Mouse (Mus musculus): ENCODE measurements at regions not wholly inside any gene's neighbourhood (a gene's known extent, or its start where the extent isn't known, plus 50 kb on each side); places are given as distances from the start of the nearest gene placed in this dataset.

DNA sequence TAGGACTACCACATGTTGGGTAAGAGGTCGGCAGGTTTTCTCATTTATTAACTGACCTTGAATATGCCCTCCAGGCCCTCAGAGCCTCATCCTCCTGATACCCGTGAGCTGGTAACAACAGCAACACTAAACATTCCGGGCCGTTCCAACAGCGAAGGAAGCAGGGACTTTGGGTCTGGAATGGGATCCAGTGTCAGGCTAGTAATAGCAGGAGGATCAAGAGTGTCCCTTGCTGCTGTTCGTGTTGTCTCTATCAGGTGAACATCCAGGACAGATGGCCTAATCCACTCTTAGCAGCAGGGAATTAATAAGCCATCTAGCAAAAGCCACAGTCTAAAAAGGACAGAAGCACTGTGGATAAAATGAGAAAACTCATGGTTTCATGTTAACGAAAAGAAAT lies 106.7 kb downstream of the Cpeb2 start:
- in situ Hi-C loops (cut with MboI, MseI): no loop called here

GRCm38 (mm10) chr5:43341475-43341874 lies 108.5 kb downstream of the Cpeb2 start:
- in situ Hi-C loops (cut with MboI, MseI): no loop called here

DNA sequence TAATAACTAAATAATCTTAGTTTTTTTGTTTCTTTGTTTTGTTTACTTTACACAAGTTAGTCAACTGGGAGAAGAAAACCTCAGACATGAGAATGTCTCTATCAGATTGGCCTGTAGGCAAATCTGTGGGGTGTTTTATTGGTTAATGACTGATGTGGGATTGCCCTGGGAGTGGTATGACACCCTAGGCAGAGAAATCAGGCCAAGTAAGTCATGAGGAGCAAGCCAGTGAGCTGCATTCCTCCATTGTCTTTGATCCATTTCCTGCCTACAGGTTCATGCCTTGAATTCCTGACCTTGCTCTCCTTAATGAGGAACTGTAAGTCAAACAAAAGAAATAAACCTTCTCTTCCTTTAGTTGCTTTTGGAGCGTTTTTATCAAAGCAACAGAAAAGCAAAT lies 111.5 kb downstream of the Cpeb2 start:
- in situ Hi-C loops (cut with MboI, MseI): no loop called here

- in situ Hi-C loops (cut with MboI, MseI): loop anchor here in 1 of 2 experiments (10.0 kb wide), 1 partner anchor 1506 kb away; the partner anchor contains the start of gene Bod1l
These were observed 118.0 kb downstream of the Cpeb2 start for GRCm38 (mm10) chr5:43350987-43351386.

GRCm38 (mm10) chr5:43353021-43353990 lies 120.3 kb downstream of the Cpeb2 start:
- in situ Hi-C loops (cut with MboI, MseI): loop anchor here in 1 of 2 experiments (10.0 kb wide), 1 partner anchor 1509 kb away; the partner anchor contains the start of gene Bod1l

DNA sequence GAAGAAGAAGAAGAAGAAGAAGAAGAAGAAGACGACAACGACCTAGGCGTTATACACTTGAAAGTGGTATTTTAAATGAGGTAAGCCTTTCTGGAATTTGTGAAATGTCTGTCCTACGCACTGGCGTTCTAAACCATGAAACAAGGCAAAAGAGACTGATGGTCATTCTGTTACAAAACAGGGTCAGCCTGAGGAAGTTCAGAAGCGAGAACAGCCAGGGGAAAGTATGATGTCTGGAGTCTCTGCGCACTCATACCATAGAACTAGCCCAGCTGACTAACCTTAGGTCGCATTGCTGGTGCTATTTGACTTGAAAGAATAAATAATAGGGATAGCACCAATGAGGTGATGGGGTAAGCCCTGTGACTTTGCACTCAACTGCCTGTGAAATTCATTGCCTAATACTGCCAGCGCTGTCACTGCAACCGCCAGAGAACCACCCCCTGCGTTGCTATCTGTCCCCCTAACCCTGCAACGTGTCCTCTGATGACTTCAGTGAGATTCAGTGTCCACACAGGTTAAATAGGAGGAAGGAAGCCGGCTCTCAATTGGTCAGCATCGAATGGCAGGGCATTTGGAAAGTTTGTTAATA lies 121.5 kb downstream of the Cpeb2 start:
- in situ Hi-C loops (cut with MboI, MseI): loop anchor here in 1 of 2 experiments (10.0 kb wide), 1 partner anchor 1510 kb away; the partner anchor contains the start of gene Bod1l

GRCm38 (mm10) chr5:43355026-43355580 lies 122.1 kb downstream of the Cpeb2 start:
- in situ Hi-C loops (cut with MboI, MseI): loop anchor here in 1 of 2 experiments (5.0 to 10.0 kb wide), 2 partner anchors 113 to 1510 kb away; partner anchors contain the start of gene Bod1l

DNA sequence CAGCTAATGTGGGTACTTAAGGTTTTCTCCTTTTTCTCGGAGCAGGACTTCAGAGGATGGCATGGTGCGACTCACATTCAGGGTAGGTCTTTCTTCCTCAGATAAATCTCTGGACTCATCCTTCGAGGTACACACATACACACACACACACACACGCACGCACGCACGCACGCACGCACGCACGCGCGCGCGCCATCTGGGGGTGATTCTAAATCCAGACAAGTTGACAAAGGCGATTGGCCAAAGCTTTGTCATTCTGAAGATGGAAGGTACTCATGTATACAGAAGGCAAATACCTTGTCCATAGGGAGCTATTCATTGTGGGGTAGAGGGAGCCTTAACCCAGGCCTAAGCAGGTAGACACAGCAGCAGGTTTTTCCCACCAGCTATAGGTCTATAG lies 122.9 kb downstream of the Cpeb2 start:
- in situ Hi-C loops (cut with MboI, MseI): loop anchor here in 1 of 2 experiments (5.0 to 10.0 kb wide), 2 partner anchors 114 to 1511 kb away; partner anchors contain the start of gene Bod1l

DNA sequence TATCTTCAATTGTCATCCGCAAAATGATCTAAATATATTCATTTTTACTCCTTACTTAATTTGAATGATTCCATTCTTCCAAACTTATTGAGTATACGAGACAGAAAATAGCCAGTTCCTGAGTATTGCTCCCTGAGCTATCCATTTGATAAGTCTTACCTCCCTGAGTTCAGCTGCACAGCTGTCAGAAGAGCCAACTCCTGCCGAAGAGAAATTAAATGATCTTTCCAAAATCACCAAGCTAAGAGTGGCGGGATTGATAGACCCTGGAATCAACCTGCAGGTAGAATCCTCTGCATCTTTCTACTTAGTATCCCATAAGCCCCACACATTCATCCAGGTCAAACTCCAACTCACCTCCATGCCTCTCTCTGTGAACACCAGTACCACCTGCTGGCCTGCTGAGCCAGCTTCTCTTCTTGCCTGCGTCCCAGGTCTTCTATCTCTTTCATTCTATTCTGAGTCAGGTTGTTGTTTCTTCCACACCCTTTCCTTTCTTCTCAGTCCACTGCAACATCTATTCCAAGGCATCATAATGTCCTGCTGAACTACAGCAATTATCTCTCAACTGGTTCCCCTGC lies 124.2 kb downstream of the Cpeb2 start:
- in situ Hi-C loops (cut with MboI, MseI): loop anchor here in 1 of 2 experiments (5.0 to 10.0 kb wide), 2 partner anchors 115 to 1512 kb away; partner anchors contain the start of gene Bod1l

- in situ Hi-C loops (cut with MboI, MseI): loop anchor here in 1 of 2 experiments (5.0 to 10.0 kb wide), 2 partner anchors 116 to 1513 kb away; partner anchors contain the start of gene Bod1l
These were observed 124.9 kb downstream of the Cpeb2 start for GRCm38 (mm10) chr5:43357901-43358300.

DNA sequence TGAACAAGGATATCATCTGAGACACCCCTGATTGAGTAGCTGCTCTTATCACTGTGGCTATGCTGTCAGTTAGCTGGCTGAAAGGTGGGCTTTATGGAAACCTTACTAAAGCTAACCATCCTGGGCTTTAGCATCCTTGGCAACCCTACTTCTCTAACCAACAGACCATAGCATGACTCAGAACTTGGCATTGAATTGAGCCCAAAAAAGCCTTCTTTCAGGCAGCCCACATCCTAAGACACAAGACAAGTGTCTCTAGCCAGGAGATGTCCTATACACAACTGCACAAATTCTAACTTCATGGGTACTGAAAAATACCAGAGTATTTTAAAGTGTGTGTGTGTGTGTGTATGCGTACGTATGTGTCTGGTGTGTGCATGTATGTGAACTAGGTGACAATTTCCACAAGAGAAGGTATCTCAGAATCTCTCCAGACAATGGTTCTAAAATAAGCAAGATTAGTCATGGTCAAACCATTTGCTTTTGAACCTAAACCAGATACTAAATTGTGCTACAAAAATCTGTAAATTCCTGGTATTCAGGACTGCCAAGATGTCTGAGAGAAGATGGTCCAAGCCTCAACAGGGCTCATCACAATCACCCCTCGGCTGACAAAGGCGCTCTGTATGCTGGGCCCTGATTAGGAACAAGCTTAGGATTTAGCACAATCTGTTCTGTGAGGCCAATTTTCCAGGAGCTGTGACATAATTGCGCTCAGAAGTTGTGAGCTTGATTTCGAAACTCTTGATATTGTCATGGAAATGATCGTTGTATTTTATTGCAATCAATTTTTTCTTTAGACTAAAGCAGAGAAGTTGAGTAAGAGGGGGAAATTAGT lies 126.2 kb downstream of the Cpeb2 start:
- in situ Hi-C loops (cut with MboI, MseI): loop anchor here in 1 of 2 experiments (5.0 to 10.0 kb wide), 2 partner anchors 117 to 1514 kb away; partner anchors contain the start of gene Bod1l

DNA sequence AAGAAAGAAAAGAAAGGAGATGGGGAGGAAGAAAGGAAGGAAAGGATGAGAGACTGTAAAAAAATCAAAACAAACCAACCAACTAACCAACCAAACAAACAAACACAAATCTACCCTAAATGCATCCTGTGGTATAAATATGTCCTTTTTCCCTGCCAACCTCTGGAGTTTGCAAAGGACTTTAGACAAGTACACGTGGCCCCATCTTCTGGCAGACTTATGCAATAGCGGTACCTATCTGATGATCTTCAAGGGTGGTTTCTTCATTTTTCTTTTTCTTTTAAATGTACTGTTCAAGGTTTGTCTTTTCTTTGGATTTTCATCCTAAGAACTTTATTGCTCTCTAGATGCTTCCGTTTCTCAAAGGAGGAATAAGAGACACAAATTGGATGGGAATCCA lies 127.3 kb downstream of the Cpeb2 start:
- in situ Hi-C loops (cut with MboI, MseI): loop anchor here in 1 of 2 experiments (5.0 kb wide), 1 partner anchor 1468 kb away; no protein-coding TSS in a partner anchor

DNA sequence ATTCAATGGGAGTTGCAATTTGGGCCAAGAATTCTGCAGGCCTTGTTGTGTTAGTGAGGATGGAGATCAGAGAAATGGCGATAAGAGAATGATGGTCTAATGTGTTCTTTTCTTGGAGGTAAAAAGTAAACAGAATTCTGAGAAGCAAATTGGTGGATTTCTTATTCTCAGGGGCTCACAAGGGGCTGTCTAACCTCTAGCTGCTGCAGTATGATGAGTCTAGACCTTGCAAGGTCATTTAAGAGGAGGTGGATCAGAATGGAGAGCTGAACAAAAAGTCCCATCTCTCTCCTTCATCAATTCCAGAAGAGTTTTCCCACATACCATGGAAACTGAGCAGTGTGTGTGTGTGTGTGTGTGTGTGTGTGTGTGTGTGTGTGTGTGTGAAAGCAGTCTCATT lies 128.1 kb downstream of the Cpeb2 start:
- in situ Hi-C loops (cut with MboI, MseI): loop anchor here in 1 of 2 experiments (5.0 kb wide), 1 partner anchor 1469 kb away; no protein-coding TSS in a partner anchor

DNA sequence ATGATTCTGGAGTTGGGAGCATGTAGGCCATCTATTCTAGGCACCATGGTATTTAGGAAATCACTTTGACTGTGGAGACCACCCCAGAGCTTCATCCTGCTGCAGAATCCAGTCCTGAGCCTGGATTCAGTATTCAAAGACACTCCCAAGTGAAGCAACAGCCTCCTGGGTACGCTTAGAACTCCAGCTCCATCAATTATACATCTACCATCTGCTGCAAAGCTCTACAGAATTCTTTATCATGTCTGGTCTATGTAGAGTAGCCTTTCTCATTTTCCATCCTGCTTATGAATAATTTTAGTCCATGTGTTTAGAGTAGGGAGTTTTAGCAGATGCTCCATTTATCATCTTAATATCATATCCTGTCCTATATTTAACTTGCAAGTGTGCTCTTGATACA lies 139.4 kb downstream of the Cpeb2 start:
- in situ Hi-C loops (cut with MboI, MseI): no loop called here

DNA sequence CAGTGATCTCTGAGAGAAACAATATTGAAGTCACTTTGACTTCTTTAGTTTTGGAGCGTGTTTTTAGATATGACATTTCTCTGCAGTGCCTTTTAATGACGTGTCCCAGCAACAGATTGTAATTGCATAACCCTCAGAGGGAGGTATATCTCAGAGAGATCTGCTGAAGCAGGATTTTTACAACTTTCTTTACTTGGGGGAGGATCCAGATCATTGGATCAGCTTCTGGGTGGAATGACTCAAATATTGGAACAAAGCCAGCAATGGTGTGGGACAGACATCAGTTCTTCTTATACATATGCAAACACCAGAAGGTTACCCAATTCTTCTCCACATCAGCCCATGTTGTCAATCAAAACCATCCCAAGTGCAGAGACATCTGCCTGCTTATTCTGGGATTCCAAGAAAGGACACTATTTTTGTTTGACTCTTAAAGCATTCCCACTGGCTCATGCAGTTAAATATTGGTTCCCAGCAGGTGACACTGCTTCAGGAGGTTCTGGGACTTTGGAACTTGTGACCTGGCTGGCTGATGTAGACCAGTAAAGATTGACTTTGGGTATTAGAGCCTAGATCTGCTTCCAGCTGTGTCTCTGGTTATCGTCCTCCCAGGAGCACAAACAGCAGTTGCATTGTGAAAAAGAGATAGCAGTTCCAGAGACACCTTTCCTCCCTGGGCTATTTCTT lies 130.5 kb upstream of the C1qtnf7 start:
- in situ Hi-C loops (cut with MboI, MseI): no loop called here

- in situ Hi-C loops (cut with MboI, MseI): no loop called here
These were observed 124.3 kb upstream of the C1qtnf7 start for GRCm38 (mm10) chr5:43390997-43391396.

DNA sequence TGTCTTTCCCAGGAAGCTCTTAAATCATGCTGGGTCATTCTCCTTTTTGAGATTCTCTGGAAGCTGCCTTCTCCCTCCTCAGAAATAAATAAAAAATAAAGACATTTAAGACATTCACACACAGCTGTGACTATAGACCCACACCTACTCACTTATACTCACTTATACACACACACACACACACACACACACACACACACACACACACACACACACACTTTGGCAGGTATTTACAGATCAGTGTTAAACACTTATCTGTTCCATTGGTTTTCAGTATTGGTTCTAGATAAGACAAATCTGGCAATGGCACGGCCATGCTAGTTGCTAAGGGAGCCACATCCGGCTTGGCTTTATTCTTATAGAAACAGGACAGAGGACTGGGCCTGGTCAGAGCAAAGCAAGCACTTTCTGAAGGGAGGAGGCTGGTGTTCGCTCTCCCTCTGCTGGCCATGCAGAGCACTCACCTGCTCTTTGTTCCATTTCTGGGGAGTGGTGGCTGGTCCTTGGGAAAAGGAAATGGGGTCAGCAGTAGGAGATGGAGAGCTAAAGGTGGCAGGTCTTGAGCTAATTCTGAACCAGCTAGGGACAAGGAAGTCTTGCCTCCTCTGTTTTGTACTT lies 123.8 kb upstream of the C1qtnf7 start:
- in situ Hi-C loops (cut with MboI, MseI): no loop called here

- in situ Hi-C loops (cut with MboI, MseI): no loop called here
These were observed 122.3 kb upstream of the C1qtnf7 start for GRCm38 (mm10) chr5:43392908-43393545.

DNA sequence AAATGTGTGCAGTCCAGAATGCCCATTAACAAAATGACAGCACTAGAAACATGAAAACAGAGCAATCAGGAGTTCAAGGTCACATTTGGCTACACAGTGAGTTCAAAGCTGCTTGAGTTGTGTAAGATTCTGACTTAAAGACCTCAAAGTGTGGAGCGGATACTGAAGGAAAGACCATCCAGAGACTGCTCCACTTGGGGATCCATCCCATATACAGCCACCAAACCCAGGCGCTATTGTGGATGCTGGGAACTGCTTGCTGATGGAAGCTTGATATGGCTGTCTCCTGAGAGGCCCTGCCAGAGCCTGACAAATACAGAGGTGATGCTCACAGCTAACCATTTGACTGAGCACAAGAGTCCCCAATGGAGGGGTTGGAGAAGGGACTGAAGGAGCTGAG lies 98.1 kb upstream of the C1qtnf7 start:
- in situ Hi-C loops (cut with MboI, MseI): no loop called here

All from T-helper 17 cell (primary cell).